Mouse (Mus musculus) limb, embryonic 10.5 days (tissue): ENCODE results near the gene Mamstr. TPM values are rescaled to one million over a fixed set of nuclear protein-coding genes. Genes with fewer than 3 reads are reported as not detected.

Experiments
- DNase-seq: peaks from one replicate; pipeline ENCODE4 v3.0.0-alpha.2; 2017; ENCODE audit warnings: low spot score
- H3K27ac ChIP-seq: fragments of 300-500 bp; sonication (generic); 2 replicates; pipeline ENCODE4 v1.5.1; 2016; ENCODE audit warnings: mild to moderate bottlenecking
- H3K27me3 ChIP-seq: fragments of 300-500 bp; sonication (generic); 2 replicates; pipeline ENCODE4 v1.6.1; 2016; ENCODE audit warnings: low read depth, mild to moderate bottlenecking; ENCODE audit not compliant: poor library complexity, severe bottlenecking
- H3K36me3 ChIP-seq: fragments of 300-500 bp; sonication (generic); 2 replicates; pipeline ENCODE4 v1.6.1; 2016; ENCODE audit warnings: mild to moderate bottlenecking, moderate library complexity
- H3K4me1 ChIP-seq: fragments of 300-500 bp; sonication (generic); 2 replicates; pipeline ENCODE4 v1.6.1; 2016
- H3K4me3 ChIP-seq: fragments of 300-500 bp; sonication (generic); 2 replicates; pipeline ENCODE4 v1.5.1; 2016; ENCODE audit warnings: mild to moderate bottlenecking, moderate library complexity
- H3K9me3 ChIP-seq: fragments of 300-500 bp; sonication (generic); replicated peaks from 2 replicates; pipeline ENCODE4 v1.6.1; 2016; ENCODE audit warnings: mild to moderate bottlenecking
- WGBS: fragments of 180-500 bp; shearing (Covaris S2); methylation state at CpG from one replicate; pipeline ENCODE4 v1.1.7; 2016; 5-methylcytosine and 5-hydroxymethylcytosine counted together
- polyA plus RNA-seq: library from polyadenylated mRNA; unstranded; fragments of >200 nt; fragmentation: Nextera tagmentation; extraction: Ambion mirVana; gene quantifications from 2 replicates; pipeline ENCODE4 v1.2.1, GENCODE M21; 2016

The Mamstr gene
- polyA plus RNA-seq, 1 experiment from 2014 or later = 3.2 TPM

GRCm38 (mm10) chr7:45617042-45617695 is 22.6 kb upstream of the Mamstr start, which contains the start of gene Fut1:
Gene Fut1 (plus strand): TSS chr7:45617289.
- H3K4me3 ChIP-seq = peak within 1 kb of the TSS; percentile 25
- no peaks in the 10 kb centered on the region for H3K36me3 ChIP-seq
- peaks cover 64% of the 10 kb centered on the region for H3K27me3 ChIP-seq
- WGBS = 5% methylated on average over 31 of the region's 31 CpGs
- DNase-seq = peak; percentile 43
- no peak within 1 kb of the TSS for H3K27ac ChIP-seq
- peaks cover 19% of the 10 kb centered on the region for H3K4me1 ChIP-seq
- H3K9me3 ChIP-seq = no peaks in the 10 kb centered on the region

GRCm38 (mm10) chr7:45618316-45618715 is 21.5 kb upstream of the Mamstr start:
- 85% methylated on average over 5 of the region's 5 CpGs for WGBS
- no peak overlapping the region for H3K27ac ChIP-seq
- peaks cover 64% of the 10 kb centered on the region for H3K27me3 ChIP-seq

GRCm38 (mm10) chr7:45619592-45619991 is 20.2 kb upstream of the Mamstr start:
- no peak overlapping the region for H3K27ac ChIP-seq
- H3K4me1 ChIP-seq = peaks cover 19% of the 10 kb centered on the region
- H3K27me3 ChIP-seq = peaks cover 58% of the 10 kb centered on the region
- DNase-seq = no peak
- 91% methylated on average over 5 of the region's 5 CpGs for WGBS
- no peak overlapping the region for H3K4me3 ChIP-seq
- H3K9me3 ChIP-seq = no peaks in the 10 kb centered on the region
- H3K36me3 ChIP-seq = no peaks in the 10 kb centered on the region

More at GRCm38 (mm10) chr7:45618316-45618715, 21.5 kb upstream of the Mamstr start:
- no peak overlapping the region for H3K4me3 ChIP-seq
- H3K4me1 ChIP-seq = peaks cover 19% of the 10 kb centered on the region
- H3K36me3 ChIP-seq = no peaks in the 10 kb centered on the region
- H3K9me3 ChIP-seq = no peaks in the 10 kb centered on the region
- no peak for DNase-seq

- no peaks in the 10 kb centered on the region for H3K9me3 ChIP-seq
- 29% methylated on average over 9 of the region's 9 CpGs for WGBS
- H3K27me3 ChIP-seq = peaks cover 56% of the 10 kb centered on the region
- peaks cover 11% of the 10 kb centered on the region for H3K4me1 ChIP-seq
- H3K27ac ChIP-seq = no peak within 1 kb of the TSS
- H3K36me3 ChIP-seq = no peaks in the 10 kb centered on the region
- no peak for DNase-seq
- no peak within 1 kb of the TSS for H3K4me3 ChIP-seq
Observed at GRCm38 (mm10) chr7:45621443-45621842, 18.3 kb upstream of the Mamstr start, which contains the start of gene Izumo1. Gene Izumo1 (plus strand): TSS chr7:45621811.

GRCm38 (mm10) chr7:45623507-45623906 is 16.3 kb upstream of the Mamstr start:
- peaks cover 56% of the 10 kb centered on the region for H3K27me3 ChIP-seq
- H3K27ac ChIP-seq = no peak overlapping the region
- WGBS = 91% methylated on average over 11 of the region's 11 CpGs
- no peak overlapping the region for H3K4me3 ChIP-seq
- H3K9me3 ChIP-seq = no peaks in the 10 kb centered on the region
- H3K4me1 ChIP-seq = peaks cover 7% of the 10 kb centered on the region
- no peak for DNase-seq
- H3K36me3 ChIP-seq = no peaks in the 10 kb centered on the region

- Histone ChIP-seq H3K4me3 (no peak overlapping the region), H3K9me3 (no peaks in the 10 kb centered on the region), H3K27me3 (peaks cover 56% of the 10 kb centered on the region), H3K27ac (no peak overlapping the region), H3K4me1 (peaks cover 14% of the 10 kb centered on the region), H3K36me3 (no peaks in the 10 kb centered on the region)
- no peak for DNase-seq
- WGBS = 40% methylated on average over 3 of the region's 3 CpGs
Observed at GRCm38 (mm10) chr7:45624718-45625117, 15.1 kb upstream of the Mamstr start.

- 90% methylated on average over 8 of the region's 8 CpGs for WGBS
- H3K4me1 ChIP-seq = peaks cover 17% of the 10 kb centered on the region
- no peaks in the 10 kb centered on the region for H3K36me3 ChIP-seq
- H3K27me3 ChIP-seq = peaks cover 57% of the 10 kb centered on the region
- no peaks in the 10 kb centered on the region for H3K9me3 ChIP-seq
- H3K4me3 ChIP-seq = no peak overlapping the region
- no peak for DNase-seq
- H3K27ac ChIP-seq = no peak overlapping the region
Observed at GRCm38 (mm10) chr7:45625481-45625880, 14.3 kb upstream of the Mamstr start.

GRCm38 (mm10) chr7:45626571-45627076 is 13.2 kb upstream of the Mamstr start:
- no peak overlapping the region for H3K4me3 ChIP-seq
- H3K4me1 ChIP-seq = peaks cover 17% of the 10 kb centered on the region
- no peaks in the 10 kb centered on the region for H3K36me3 ChIP-seq
- H3K9me3 ChIP-seq = no peaks in the 10 kb centered on the region
- WGBS = 88% methylated on average over 7 of the region's 7 CpGs
- no peak overlapping the region for H3K27ac ChIP-seq
- peaks cover 68% of the 10 kb centered on the region for H3K27me3 ChIP-seq
- DNase-seq = no peak

GRCm38 (mm10) chr7:45627261-45627660 is 12.5 kb upstream of the Mamstr start, which contains the start of gene Rasip1:
Gene Rasip1 (plus strand): TSS chr7:45627488.
- H3K36me3 ChIP-seq = peaks cover 1% of the 10 kb centered on the region; the same call in 1 of the 2 replicates
- peaks cover 75% of the 10 kb centered on the region for H3K27me3 ChIP-seq
- H3K9me3 ChIP-seq = no peaks in the 10 kb centered on the region
- no peak for DNase-seq
- peak within 1 kb of the TSS; percentile 71 for H3K4me3 ChIP-seq
- WGBS = 78% methylated on average over 9 of the region's 9 CpGs
- H3K4me1 ChIP-seq = peaks cover 20% of the 10 kb centered on the region
- peak within 1 kb of the TSS; percentile 87 for H3K27ac ChIP-seq

- H3K36me3 ChIP-seq = peaks cover 2% of the 10 kb centered on the region; the same call in 1 of the 2 replicates
- H3K9me3 ChIP-seq = no peaks in the 10 kb centered on the region
- DNase-seq = peak; percentile 92
- H3K4me1 ChIP-seq = peaks cover 25% of the 10 kb centered on the region
- peak overlapping the region; percentile 71 for H3K4me3 ChIP-seq
- peaks cover 88% of the 10 kb centered on the region for H3K27me3 ChIP-seq
- H3K27ac ChIP-seq = peak overlapping the region; percentile 87
- 2% methylated on average over 105 of the region's 105 CpGs for WGBS
Observed at GRCm38 (mm10) chr7:45628364-45629294, 11.1 kb upstream of the Mamstr start.

- Histone ChIP-seq H3K27me3 (peaks cover 83% of the 10 kb centered on the region), H3K4me3 (no peak overlapping the region), H3K27ac (no peak overlapping the region), H3K9me3 (no peaks in the 10 kb centered on the region), H3K4me1 (peaks cover 25% of the 10 kb centered on the region), H3K36me3 (peaks cover 2% of the 10 kb centered on the region; the same call in 1 of the 2 replicates)
- WGBS = 77% methylated on average over 23 of the region's 23 CpGs
- no peak for DNase-seq
Observed at GRCm38 (mm10) chr7:45630064-45630907, 9.5 kb upstream of the Mamstr start.

- H3K4me1 ChIP-seq = peaks cover 22% of the 10 kb centered on the region
- H3K9me3 ChIP-seq = no peaks in the 10 kb centered on the region
- DNase-seq = peak; percentile 67
- H3K4me3 ChIP-seq = peak overlapping the region; percentile 46
- 22% methylated on average over 35 of the region's 35 CpGs for WGBS
- peaks cover 13% of the 10 kb centered on the region for H3K36me3 ChIP-seq
- peak overlapping the region; percentile 84 for H3K27ac ChIP-seq
- peaks cover 63% of the 10 kb centered on the region for H3K27me3 ChIP-seq
Observed at GRCm38 (mm10) chr7:45632499-45632898, 7.3 kb upstream of the Mamstr start.
